Mouse (Mus musculus) spleen, postnatal 10 days (tissue): ENCODE data around the gene Clk2.
"Not testable (repeated sequence)": the region's sequence is repeated elsewhere in the genome, so short reads cannot be mapped to it uniquely, and the experiment has no call there.

Experiments
- DNase-seq, 2 experiments: peaks; one replicate each; pipeline ENCODE4 v3.0.0; 2021 to 2022; ENCODE audit warnings: low spot score in 2 of 2

Gene Clk2

DNA sequence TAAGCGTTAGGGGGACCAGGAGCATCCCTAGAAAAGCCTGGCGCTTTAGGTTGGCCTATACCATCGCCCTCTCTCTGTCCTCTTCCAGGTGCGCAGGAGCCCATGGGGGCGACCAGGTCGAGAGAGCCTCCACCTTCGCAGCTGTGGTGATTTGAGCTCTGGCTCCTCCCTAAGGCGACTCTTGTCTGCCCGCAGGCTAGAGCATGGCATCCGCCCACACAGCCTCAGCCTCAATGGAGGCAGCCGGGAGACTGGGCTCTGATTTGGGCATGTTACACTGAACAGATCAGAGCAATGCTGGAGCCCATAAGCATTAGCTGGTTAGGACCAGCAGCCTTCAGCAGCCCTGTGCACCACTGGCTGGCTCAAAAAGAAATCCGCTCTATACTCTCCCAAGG, 23.9 kb downstream of the Clk2 start:
- peak in 1 of 2 experiments; percentile 47 for DNase-seq

DNA sequence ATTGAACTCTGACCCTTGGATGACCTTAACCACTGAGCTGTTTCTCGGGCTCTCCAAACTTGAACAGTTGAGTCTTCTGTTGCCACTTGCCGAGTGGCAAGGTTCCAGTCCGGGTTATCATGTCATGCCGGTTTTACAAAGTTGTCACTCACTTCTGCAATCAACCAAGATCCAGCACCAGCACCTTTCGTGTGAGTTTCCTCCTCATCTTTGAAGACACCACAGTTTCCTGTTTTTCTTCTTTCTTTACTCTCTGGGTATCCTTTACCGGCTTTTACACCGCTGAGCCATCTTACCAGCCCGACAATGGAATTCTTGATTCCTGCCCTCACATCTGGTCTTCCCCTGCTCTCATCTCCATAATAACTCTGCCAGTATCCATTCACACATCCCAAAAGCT, 25.8 kb downstream of the Clk2 start:
- DNase-seq, result no peak

DNA sequence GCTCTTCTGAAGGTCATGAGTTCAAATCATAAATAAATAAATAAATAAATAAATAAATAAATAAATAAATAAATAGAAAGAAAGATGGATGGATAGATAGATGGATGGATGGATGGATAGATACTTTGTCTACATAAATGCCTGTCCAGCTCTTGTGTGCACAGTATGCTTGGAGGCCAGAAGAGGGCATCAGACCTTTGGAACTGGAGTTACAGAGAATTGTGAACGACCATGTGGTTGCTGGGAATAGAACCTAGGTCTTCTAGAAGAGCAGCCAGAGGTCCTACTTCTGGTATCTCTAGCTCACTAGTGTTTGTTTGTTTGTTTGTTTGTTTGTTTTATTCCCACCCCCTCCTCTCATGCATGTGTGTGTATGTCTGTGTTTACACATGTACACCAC, 28.8 kb downstream of the Clk2 start:
- DNase-seq, result no peak

DNA sequence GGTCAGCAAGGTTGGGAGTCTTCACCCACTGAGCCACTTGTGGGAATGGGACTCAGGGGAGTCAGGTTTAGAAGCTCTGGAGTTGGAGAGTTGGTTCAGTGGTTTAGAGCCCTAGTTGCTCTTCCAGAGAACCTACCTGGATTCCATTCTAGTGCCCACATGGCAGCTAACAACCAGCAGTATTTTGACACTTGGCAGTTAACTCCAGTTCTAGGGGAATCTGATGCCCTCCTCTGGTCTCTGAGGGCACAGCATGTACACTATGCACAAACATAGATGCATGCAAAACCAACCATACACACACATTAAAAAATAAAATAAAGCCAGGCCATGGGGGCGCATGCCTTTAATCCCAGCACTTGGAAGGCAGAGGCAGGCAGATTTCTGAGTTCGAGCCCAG, 29.3 kb downstream of the Clk2 start:
- peak in 1 of 2 experiments; percentile 63 for DNase-seq

GRCm38 (mm10) chr3:89195979-89196877, 31.6 kb downstream of the Clk2 start:
- DNase-seq, result peak; percentile 62 to 92

DNA sequence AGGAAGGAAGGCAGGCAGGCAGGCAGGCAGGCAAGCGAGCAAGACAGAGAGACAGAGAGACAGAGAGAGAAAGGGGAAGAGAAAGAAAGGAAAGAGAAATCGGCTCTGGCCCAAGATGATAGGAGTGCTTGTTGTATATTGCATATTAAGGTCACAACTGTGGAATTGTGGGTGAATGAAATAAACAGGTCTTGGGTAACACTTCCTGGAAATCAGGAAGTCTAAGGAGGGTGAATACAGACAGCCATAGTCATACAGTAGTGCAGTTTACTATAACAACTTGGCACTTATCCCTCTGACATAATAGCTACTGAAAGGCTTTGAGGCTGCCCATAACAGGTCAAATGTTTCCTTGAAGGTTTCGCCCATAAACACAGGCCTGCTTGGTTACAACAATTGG, 35.2 kb downstream of the Clk2 start:
- no peak for DNase-seq

GRCm38 (mm10) chr3:89202253-89203141, 37.9 kb downstream of the Clk2 start, which contains the start of gene Gba:
Gba (plus strand) TSS chr3:89202928.
- peak; percentile 74 to 87 for DNase-seq

- no peak for DNase-seq
These were observed 38.5 kb downstream of the Clk2 start for GRCm38 (mm10) chr3:89203142-89203514.

DNA sequence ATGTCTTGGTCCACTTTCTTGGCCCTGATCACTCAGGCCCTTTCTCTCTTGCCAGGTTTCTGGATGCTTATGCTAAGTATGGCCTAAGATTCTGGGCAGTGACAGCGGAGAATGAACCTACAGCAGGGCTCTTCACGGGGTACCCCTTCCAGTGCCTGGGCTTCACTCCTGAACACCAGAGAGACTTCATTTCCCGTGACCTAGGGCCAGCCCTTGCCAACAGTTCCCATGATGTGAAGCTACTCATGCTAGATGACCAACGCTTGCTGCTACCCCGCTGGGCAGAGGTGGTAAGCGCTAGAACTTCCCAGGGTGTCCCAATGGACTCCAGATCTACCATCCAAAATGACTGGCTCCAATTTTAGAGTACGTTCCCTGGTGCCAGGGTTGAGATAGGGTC, 41.5 kb downstream of the Clk2 start:
- DNase-seq, result no peak

- no peak for DNase-seq
These were observed 42.1 kb downstream of the Clk2 start for GRCm38 (mm10) chr3:89206695-89207094.

GRCm38 (mm10) chr3:89208075-89208657, 43.6 kb downstream of the Clk2 start:
- no peak for DNase-seq

- DNase-seq, result no peak
These were observed 44.1 kb downstream of the Clk2 start for GRCm38 (mm10) chr3:89208736-89209135.

- no peak for DNase-seq
These were observed 45.1 kb downstream of the Clk2 start for GRCm38 (mm10) chr3:89209731-89210130.

GRCm38 (mm10) chr3:89210162-89210561, 45.6 kb downstream of the Clk2 start:
- no peak for DNase-seq

DNA sequence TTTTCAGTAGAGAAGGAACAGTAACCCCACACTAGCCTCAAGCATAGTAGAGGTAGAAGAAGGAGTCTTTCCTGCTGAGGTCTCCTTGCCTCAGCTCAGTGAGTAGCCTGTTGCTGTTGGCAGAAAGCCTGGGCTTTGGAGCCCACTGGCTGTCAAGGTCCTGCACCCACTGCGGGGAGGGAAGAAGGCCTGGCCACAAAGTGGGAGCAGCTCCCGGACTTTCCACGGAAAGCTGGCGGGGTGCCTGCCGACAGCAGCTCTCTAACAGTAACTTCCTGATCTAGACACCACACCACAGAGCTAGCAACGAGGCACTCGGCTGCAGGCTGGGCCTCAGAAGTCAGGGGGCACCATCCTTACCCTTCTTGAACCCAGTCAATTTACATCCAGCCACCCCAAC, 46.1 kb downstream of the Clk2 start:
- no peak for DNase-seq

DNA sequence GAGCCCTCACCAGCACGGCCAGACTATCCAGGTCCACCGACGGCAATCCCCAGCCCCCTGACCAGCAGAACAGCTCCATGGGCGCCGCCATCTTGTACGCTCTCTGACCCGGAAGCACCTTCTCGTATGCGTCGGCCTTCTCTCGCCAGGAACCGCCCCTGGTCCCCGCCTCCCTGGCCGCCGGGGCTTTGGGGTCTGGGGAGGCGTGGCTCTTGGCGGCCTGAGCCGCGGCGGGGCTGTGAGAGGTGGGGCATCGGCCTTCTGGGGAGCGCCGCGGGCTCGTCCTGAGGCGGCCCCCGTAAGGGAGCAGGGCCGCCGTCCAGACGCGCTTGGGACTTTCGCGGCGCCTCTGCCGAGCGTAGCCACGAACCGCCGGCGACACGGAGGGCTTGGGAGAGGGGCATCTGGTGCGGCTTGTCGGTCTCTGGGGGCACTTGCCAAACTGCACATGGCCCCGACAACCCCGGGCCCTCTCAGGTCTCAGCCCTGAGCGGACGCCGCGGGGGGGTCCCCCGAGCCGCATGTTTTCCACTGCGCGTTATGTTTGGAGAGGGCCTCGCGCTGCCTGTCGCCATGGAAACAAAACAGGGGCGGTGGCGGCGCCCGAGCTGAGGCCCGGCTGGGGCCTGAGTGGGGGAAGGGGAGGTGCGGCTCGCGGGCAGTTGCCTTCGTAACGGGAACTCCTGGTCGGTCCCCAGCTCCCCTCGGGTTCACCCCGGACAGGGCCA, 49.4 kb downstream of the Clk2 start:
- DNase-seq, result peak; percentile 78 to 90

DNA sequence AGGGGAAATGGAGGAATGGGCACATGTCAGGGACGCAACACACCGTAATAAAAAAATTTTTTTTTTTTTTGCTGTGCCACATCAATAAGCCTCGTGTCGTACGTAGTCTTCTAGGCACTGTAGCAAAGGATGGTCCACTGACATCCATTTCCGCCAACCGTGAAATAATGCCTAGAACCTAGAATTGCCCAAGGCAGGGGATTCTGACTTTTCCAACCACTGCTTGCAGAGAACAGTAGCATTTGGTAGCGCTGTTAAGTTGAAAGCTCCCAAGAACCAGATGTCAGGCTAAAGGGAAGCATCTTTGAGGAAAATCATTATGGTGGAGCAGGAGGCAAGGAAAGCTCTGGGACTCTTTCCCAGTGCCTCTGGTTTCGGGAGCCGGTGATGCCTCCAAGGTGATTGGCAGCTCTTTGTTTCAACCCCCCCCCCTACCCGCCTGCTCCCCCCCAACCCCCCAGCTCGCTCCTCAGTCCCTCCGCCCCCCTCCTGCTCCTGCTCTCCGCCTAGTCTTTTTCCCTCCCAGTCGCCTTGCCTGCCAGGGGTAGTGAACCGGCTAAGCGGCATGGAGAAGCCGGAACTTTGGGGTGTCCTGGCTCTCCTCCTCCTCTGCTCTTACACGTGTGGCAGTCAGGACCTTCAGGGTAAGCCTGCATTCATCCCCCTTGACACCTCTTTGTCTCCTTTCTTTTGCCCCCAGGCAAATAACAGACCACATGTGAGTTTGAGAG, 50.3 kb downstream of the Clk2 start, which contains the start of gene Thbs3:
TSS of gene Thbs3 (plus strand) at position 500 of the 731 bp plus-strand sequence.
- no peak for DNase-seq

DNA sequence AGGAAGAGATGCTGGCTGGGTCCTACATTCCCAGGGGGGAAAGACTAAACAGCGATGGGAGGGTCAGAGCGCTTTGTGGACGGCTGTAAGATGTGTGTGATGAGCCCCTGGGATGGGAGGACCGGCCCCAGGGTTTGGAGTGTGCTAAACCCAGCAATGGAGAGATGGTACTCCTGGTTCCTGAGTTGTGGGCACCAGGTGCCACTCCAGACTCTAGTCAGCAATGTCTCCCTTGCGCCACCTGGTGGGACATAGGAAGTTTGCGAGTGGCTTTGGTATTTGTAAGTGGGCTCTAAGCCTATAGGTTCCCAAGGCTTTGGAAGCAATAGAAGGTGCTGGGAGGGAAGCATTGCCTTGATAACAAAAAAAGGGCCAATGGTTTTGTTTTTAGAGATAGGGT, 51.3 kb downstream of the Clk2 start:
- peak; percentile 75 to 90 for DNase-seq

GRCm38 (mm10) chr3:89216407-89216806, 51.8 kb downstream of the Clk2 start:
- not testable (repeated sequence) for DNase-seq

DNA sequence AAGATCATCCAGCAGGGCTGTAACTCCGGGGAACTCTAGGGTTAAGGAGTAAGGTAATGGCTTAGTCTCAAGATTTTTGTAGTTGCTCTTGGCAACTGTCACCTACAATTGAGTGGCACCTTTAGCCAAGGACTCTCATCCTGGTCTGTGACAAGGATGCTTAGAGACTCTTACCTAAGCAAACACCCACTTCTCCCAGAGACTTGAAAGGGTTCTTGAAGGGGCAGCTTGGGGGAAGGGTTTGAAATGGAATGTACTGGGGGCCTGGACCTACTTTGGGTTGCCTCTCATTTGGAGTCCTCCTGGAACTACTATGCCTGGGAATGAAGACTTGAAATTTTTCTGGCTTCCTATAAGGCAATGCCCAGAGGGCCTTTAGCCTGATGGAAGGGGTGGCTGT, 53.7 kb downstream of the Clk2 start:
- DNase-seq, result no peak

DNA sequence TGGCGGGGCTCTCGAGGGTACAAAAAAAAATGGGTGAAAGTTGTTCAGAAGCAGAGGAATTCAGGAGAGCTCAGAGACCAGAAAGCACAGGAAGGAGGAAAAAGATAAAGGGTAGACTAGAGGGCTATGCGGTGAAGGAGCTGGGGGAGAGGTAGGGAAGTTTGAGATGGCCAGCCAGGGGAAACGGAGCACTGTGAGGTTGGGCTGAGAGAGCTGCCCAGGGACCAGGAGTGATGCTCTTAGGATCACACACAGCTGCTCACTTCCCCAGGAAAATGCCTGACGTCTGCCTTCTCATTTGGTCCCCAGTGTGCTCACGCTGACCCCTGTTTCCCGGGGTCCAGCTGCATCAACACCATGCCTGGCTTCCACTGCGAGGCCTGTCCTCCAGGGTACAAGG, 55.0 kb downstream of the Clk2 start:
- no peak for DNase-seq
